Mouse (Mus musculus) embryonic facial prominence, embryonic 14.5 days (tissue): ENCODE data around the gene Minar1. TPM values are rescaled to one million over a fixed set of nuclear protein-coding genes. Genes with fewer than 3 reads are reported as not detected.

Source experiments
- ATAC-seq: fragments of 200-750 bp; cut with Nextera tagmentation; 2 replicates; pipeline ENCODE4 v1.8.0; 2017; ENCODE audit warnings: low read depth, moderate number of reproducible peaks, moderate TSS enrichment
- DNase-seq: peaks from one replicate; pipeline ENCODE4 v3.0.0-alpha.2; 2015; ENCODE audit warnings: low spot score
- H3K27ac ChIP-seq: fragments of 300-500 bp; sonication (generic); replicated peaks from 2 replicates; pipeline ENCODE4 v1.5.1; 2014; ENCODE audit warnings: low read depth, mild to moderate bottlenecking, low read length, moderate library complexity
- H3K27me3 ChIP-seq: fragments of 300-500 bp; sonication (generic); replicated peaks from 2 replicates; pipeline ENCODE4 v1.6.1; 2014; ENCODE audit warnings: low read length; ENCODE audit not compliant: control insufficient read depth, insufficient read depth
- H3K36me3 ChIP-seq: fragments of 300-500 bp; sonication (generic); 2 replicates; pipeline ENCODE4 v1.6.1; 2014; ENCODE audit warnings: low read length, mixed read lengths; ENCODE audit not compliant: control insufficient read depth, insufficient read depth
- H3K4me1 ChIP-seq: fragments of 300-500 bp; sonication (generic); 2 replicates; pipeline ENCODE4 v1.6.1; 2014; ENCODE audit warnings: antibody characterized with exemption, low read length; ENCODE audit not compliant: control insufficient read depth, insufficient read depth
- H3K4me2 ChIP-seq: fragments of 300-500 bp; sonication (generic); 2 replicates; pipeline ENCODE4 v1.6.1; 2014; ENCODE audit warnings: low read depth, mild to moderate bottlenecking, low read length, moderate library complexity, mixed read lengths
- H3K4me3 ChIP-seq: fragments of 300-500 bp; sonication (generic); 2 replicates; pipeline ENCODE4 v1.5.1; 2014; ENCODE audit warnings: low read depth, mild to moderate bottlenecking, low read length
- H3K9ac ChIP-seq: fragments of 300-500 bp; sonication (generic); 2 replicates; pipeline ENCODE4 v1.6.1; 2014; ENCODE audit warnings: low read depth, mild to moderate bottlenecking, low read length, moderate library complexity, mixed read lengths
- H3K9me3 ChIP-seq: fragments of 300-500 bp; sonication (generic); 2 replicates; pipeline ENCODE4 v1.6.1; 2016; ENCODE audit warnings: low read length; ENCODE audit not compliant: control insufficient read depth
- WGBS: fragments of 180-500 bp; shearing (Covaris S2); extraction: QIAGEN DNeasy Blood & Tissue Kit; methylation state at CpG from one replicate; pipeline ENCODE4 v1.1.7; 2014; 5-methylcytosine and 5-hydroxymethylcytosine counted together
- polyA plus RNA-seq: library from polyadenylated mRNA; unstranded; fragments of >200 nt; fragmentation: Nextera tagmentation; extraction: Ambion mirVana; gene quantifications from 2 replicates; pipeline ENCODE4 v1.2.1, GENCODE M21; 2014

Gene Minar1
- polyA plus RNA-seq, 1 experiment from 2014 or later, result 0.18 TPM

GRCm38 (mm10) chr9:89578422-89578821 lies 44.5 kb downstream of the Minar1 start:
- Histone ChIP-seq H3K36me3 (no peaks in the 10 kb centered on the region), H3K4me1 (no peaks in the 10 kb centered on the region), H3K4me2 (no peak overlapping the region), H3K27me3 (no peaks in the 10 kb centered on the region), H3K9me3 (no peaks in the 10 kb centered on the region), H3K9ac (no peak overlapping the region), H3K4me3 (no peak overlapping the region), H3K27ac (no peak overlapping the region)
- ATAC-seq (no peak), DNase-seq (no peak)
- WGBS, result 82% methylated on average over 5 of the region's 5 CpGs

DNA sequence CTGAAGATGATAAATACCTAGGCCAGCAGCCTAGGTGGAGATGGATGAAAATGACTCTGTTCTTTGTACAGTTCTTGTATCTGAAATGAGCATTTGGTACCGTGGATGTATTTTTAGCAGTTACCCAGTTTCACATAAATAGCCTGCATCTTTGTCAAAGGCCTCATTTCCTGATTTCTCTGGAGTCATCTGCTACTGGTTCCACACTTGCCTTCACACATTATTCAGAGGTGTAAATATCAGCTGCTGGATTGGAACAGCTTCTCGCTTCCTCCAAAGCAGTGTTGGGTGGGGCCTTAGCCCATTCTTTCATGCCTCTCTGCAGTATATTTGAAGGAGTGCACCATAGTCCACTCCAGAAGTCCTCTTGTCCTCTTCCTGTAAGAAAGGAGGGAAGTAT lies 70.3 kb downstream of the Minar1 start:
- no peaks in the 10 kb centered on the region for H3K9me3 ChIP-seq
- no peak overlapping the region for H3K9ac ChIP-seq
- H3K4me3 ChIP-seq, result no peak overlapping the region
- ATAC-seq (no peak), DNase-seq (no peak)
- no peak overlapping the region for H3K4me2 ChIP-seq
- no peak overlapping the region for H3K27ac ChIP-seq
- H3K27me3 ChIP-seq, result no peaks in the 10 kb centered on the region
- no peaks in the 10 kb centered on the region for H3K4me1 ChIP-seq
- H3K36me3 ChIP-seq, result no peaks in the 10 kb centered on the region
- 80% methylated on average over 2 of the region's 2 CpGs for WGBS

Other genes starting within 250 kb of the Minar1 start
- 171 and 186 TPM in 2 replicates for gene Tmed3, start 81.9 kb upstream of the Minar1 start, polyA plus RNA-seq
- gene Ankrd34c, start 115.3 kb upstream of the Minar1 start, polyA plus RNA-seq, result 0.08 TPM in 1 of 2 replicates, not detected in the other